Mouse (Mus musculus): Measurements from ENCODE around the gene Kntc1. TPM values are rescaled to one million over a fixed set of nuclear protein-coding genes. Genes with fewer than 3 reads are reported as not detected.
"Not testable (repeated sequence)": the region's sequence is repeated elsewhere in the genome, so short reads cannot be mapped to it uniquely, and the experiment has no call there.

The Kntc1 gene
- 45.3 and 46.4 TPM in 2 replicates for polyA plus RNA-seq (2016; fragmentation: Nextera tagmentation; extraction: Ambion mirVana)

DNA sequence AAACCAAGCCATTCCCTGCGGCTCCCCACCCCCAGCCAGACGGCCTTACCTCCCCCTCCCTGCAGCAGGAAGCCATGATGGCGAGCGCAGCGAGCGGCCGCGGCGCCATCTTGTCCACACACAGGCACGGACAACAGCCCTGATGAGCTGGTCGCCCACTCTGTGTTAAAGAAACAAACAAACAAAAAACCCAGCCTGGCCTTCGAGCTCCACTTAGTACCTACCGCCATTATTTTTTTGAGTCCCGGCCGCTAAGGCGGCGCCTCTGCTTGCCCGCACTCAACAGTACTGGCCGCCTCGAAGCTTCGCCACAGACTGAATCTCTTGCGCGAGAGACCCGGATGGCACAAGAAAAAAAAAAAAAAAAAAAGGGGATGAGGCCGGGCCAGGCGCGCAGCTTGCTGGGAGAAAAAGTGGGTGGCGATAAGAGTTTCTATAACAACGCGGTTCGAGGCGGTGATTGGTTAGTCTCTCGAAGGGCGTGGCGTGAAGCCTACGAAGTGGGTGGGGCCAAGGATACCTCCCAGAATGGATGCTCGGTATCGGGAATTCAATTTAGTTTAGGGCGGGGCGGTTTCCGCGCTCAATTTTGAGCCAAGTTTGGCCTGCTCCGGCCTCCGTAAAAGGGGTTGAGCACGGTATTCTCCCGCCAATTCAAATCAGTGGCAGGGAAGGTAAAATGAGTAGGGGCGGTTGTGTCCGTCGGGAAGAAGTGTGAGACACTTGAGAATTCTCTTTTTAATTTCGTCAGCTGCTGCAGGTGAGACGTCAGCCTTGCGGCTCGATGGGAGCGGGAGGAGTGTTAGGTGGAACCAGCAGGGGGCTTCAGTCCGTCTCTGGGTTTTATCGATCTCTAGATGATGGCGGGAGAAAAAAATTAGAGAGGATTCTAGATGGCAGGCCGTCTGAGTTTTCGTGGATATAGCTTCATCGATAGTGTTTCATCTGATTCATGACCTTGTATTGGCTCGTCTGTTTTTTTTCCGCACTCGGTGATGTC is at the start of gene Kntc1, which contains the start of gene Rsrc2:
Gene Kntc1 (plus strand): TSS at position 652 of the 1,000 bp plus-strand sequence.
Gene Rsrc2 (minus strand): TSS at position 350 of the 1,000 bp plus-strand sequence.
- Histone ChIP-seq H3K9me3 (no peaks in the 10 kb centered on the region), H3K4me3 (peak within 1 kb of the TSS; percentile 86), H3K36me3 (replicated peaks) (peaks cover 49% of the 10 kb centered on the region), H3K27ac (replicated peaks) (peak within 1 kb of the TSS; percentile 99), H3K4me1 (peaks cover 23% of the 10 kb centered on the region), H3K27me3 (replicated peaks; ENCODE audit: low read depth, poor library complexity, severe bottlenecking) (no peaks in the 10 kb centered on the region)
- under 1% methylated on average over 63 of the region's 63 CpGs for WGBS
- peak; percentile 98 for DNase-seq (ENCODE audit: low spot score)

GRCm38 (mm10) chr5:123700625-123701024 is 48.9 kb upstream of the Kntc1 start:
- H3K36me3 ChIP-seq (replicated peaks), result peaks cover 87% of the 10 kb centered on the region
- 85% methylated on average over 11 of the region's 11 CpGs for WGBS
- H3K4me1 ChIP-seq, result no peaks in the 10 kb centered on the region
- H3K4me3 ChIP-seq, result no peak overlapping the region
- H3K9me3 ChIP-seq, result no peaks in the 10 kb centered on the region
- no peaks in the 10 kb centered on the region for H3K27me3 ChIP-seq (replicated peaks; ENCODE audit: low read depth, poor library complexity, severe bottlenecking)
- H3K27ac ChIP-seq (replicated peaks), result no peak overlapping the region
- DNase-seq (ENCODE audit: low spot score), result no peak

GRCm38 (mm10) chr5:123708598-123708997 is 40.9 kb upstream of the Kntc1 start:
- 94% methylated on average over 12 of the region's 12 CpGs for WGBS
- peaks cover 100% of the 10 kb centered on the region for H3K36me3 ChIP-seq (replicated peaks)

DNA sequence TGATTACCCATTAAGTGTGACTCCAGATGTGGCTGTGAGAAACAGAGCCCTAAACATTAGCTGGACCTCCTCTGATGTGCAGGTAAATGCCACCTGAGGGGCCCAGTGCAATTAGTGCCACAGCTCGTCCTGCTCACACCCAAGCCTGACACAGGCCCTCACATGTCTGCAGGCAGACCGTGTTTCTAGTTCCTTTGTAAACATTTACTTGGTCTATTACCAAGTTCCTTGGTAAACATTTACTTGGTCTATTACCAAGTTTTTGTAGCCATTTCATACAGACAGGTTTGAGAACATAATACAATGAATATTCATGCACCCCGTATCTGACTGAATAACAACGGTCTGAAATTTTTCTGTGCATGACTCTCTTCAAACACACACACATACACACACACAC is 39.9 kb upstream of the Kntc1 start:
- 89% methylated on average over 4 of the region's 4 CpGs for WGBS
- H3K36me3 ChIP-seq (replicated peaks), result peaks cover 100% of the 10 kb centered on the region

More at GRCm38 (mm10) chr5:123708598-123708997, 40.9 kb upstream of the Kntc1 start:
- Histone ChIP-seq H3K4me1 (no peaks in the 10 kb centered on the region), H3K27ac (replicated peaks) (no peak overlapping the region), H3K27me3 (replicated peaks; ENCODE audit: low read depth, poor library complexity, severe bottlenecking) (no peaks in the 10 kb centered on the region), H3K9me3 (no peaks in the 10 kb centered on the region), H3K4me3 (no peak overlapping the region)
- no peak for DNase-seq (ENCODE audit: low spot score)

GRCm38 (mm10) chr5:123713782-123714181 is 35.7 kb upstream of the Kntc1 start:
- no peak for DNase-seq (ENCODE audit: low spot score)
- H3K4me1 ChIP-seq, result peaks cover 19% of the 10 kb centered on the region
- no peaks in the 10 kb centered on the region for H3K9me3 ChIP-seq
- no peak overlapping the region for H3K4me3 ChIP-seq
- H3K27me3 ChIP-seq (replicated peaks; ENCODE audit: low read depth, poor library complexity, severe bottlenecking), result no peaks in the 10 kb centered on the region
- 93% methylated on average over 6 of the region's 6 CpGs for WGBS
- no peak overlapping the region for H3K27ac ChIP-seq (replicated peaks)
- peaks cover 96% of the 10 kb centered on the region for H3K36me3 ChIP-seq (replicated peaks)

More for the DNA sequence above, 39.9 kb upstream of the Kntc1 start:
- Histone ChIP-seq H3K9me3 (no peaks in the 10 kb centered on the region), H3K27ac (replicated peaks) (no peak overlapping the region), H3K27me3 (replicated peaks; ENCODE audit: low read depth, poor library complexity, severe bottlenecking) (no peaks in the 10 kb centered on the region), H3K4me3 (no peak overlapping the region), H3K4me1 (no peaks in the 10 kb centered on the region)
- no peak for DNase-seq (ENCODE audit: low spot score)

DNA sequence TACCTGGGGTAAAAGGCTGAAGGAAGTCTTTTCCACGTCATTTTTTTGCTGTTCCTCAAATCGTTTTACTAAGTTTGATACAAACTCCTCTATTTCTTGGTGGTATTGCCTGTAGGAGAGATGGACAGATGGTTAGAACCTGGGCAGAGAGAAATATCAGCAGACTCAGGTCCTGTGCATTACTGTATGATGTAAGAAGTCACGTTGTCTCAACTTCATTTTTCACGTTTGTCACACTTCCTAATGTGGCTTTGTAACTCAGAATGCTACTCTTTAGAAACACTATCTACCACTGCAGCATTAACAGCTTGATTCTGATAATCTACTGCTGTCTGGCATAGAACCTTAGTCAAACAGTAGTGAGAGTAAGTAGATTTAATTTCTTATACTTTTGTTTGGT is 34.9 kb upstream of the Kntc1 start:
- no peak for DNase-seq (ENCODE audit: low spot score)
- H3K36me3 ChIP-seq (replicated peaks), result peaks cover 87% of the 10 kb centered on the region
- H3K4me1 ChIP-seq, result peaks cover 27% of the 10 kb centered on the region
- H3K27ac ChIP-seq (replicated peaks), result no peak overlapping the region
- H3K4me3 ChIP-seq, result no peak overlapping the region
- no peaks in the 10 kb centered on the region for H3K27me3 ChIP-seq (replicated peaks; ENCODE audit: low read depth, poor library complexity, severe bottlenecking)
- H3K9me3 ChIP-seq, result no peaks in the 10 kb centered on the region
- WGBS, result 90% methylated on average over 4 of the region's 4 CpGs

DNA sequence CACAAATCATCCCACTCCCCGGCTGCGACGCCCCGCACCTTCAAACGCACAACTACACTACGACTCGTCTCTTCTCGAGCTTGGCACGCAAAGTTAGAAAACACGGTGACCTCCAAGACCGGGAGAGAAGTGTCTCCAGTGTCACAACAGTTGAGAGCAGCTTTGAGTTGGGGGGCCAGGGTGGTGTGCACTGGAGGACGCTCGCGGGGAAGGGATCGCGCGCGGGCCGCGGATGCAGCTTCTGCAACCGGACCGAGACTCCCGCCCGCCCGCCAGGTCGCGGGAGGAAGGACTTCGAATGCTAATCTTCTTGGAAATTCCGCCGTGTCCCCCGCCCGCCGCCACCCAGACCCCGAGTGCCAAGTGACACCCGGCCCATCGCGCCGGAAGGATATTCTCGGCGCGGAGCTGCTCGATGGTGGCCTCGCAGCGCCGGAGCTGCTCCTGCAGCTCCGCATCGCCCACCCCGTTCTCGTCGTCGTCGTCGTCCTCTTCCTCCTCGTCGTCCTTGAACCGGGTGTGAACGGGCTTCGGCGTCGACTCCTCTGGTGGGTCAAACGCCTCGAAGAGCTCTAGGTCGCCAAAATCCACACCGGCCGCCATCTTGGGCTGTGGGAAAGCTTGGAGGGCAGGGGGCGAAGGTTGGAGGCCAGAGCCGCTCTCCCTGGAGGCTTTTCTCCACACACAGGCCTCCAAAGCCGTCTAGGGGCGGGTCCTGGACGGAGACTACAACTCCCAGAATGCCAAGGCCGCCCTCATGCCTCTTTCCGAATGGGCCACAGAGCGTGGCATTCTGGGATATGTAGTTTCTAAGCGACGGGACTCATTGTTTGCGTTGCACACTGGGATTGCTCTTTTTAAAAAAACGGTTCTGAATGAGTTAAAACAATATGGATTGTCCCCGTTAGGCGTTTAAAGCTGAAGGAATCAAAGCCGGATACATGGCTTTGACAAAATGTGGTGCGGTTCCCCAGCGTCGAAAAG is 28.9 kb upstream of the Kntc1 start, which contains the start of gene Zcchc8:
Gene Zcchc8 (minus strand): TSS at position 773 of the 984 bp plus-strand sequence.
- Histone ChIP-seq H3K36me3 (replicated peaks) (peaks cover 27% of the 10 kb centered on the region), H3K4me1 (peaks cover 33% of the 10 kb centered on the region), H3K9me3 (no peaks in the 10 kb centered on the region), H3K27me3 (replicated peaks; ENCODE audit: low read depth, poor library complexity, severe bottlenecking) (no peaks in the 10 kb centered on the region), H3K27ac (replicated peaks) (peak within 1 kb of the TSS; percentile 95), H3K4me3 (peak within 1 kb of the TSS; percentile 94)
- peak; percentile 97 for DNase-seq (ENCODE audit: low spot score)
- WGBS, result under 1% methylated on average over 83 of the region's 83 CpGs

- Histone ChIP-seq H3K4me1 (peaks cover 14% of the 10 kb centered on the region), H3K36me3 (replicated peaks) (peaks cover 19% of the 10 kb centered on the region)
- not testable (repeated sequence) for H3K4me3 ChIP-seq; H3K27ac ChIP-seq (replicated peaks); H3K9me3 ChIP-seq; H3K27me3 ChIP-seq (replicated peaks; ENCODE audit: low read depth, poor library complexity, severe bottlenecking); DNase-seq (ENCODE audit: low spot score)
- 91% methylated on average over 7 of the region's 7 CpGs for WGBS
These were observed 25.7 kb upstream of the Kntc1 start for GRCm38 (mm10) chr5:123723816-123724215.

GRCm38 (mm10) chr5:123730981-123731380 is 18.5 kb upstream of the Kntc1 start:
- 93% methylated on average over 2 of the region's 2 CpGs for WGBS
- Histone ChIP-seq H3K27me3 (replicated peaks; ENCODE audit: low read depth, poor library complexity, severe bottlenecking) (no peaks in the 10 kb centered on the region), H3K9me3 (no peaks in the 10 kb centered on the region), H3K36me3 (replicated peaks) (peaks cover 91% of the 10 kb centered on the region), H3K4me1 (no peaks in the 10 kb centered on the region), H3K4me3 (no peak overlapping the region), H3K27ac (replicated peaks) (no peak overlapping the region)
- DNase-seq (ENCODE audit: low spot score), result no peak

DNA sequence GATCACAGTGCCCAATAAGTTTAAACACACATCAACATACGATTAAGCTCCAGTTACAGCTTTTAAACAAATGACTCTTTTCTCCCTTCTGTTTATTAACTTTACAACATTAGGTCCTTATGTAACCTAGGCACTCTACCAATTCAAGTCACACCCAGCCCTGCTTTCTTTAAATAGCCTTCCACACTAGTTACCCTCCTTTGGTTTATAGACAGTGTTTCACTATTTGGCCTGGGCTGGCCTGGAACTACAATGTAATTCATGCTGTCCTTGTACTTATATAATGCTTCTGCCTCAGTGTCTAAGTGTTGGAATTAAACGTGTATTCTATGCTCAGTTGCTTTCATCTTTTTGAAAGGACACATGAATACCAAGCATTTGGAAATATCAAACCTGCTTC is 5.2 kb upstream of the Kntc1 start:
- DNase-seq (ENCODE audit: low spot score), result no peak
- H3K36me3 ChIP-seq (replicated peaks), result peaks cover 73% of the 10 kb centered on the region
- WGBS, result 91% methylated on average over 2 of the region's 2 CpGs
- H3K27me3 ChIP-seq (replicated peaks; ENCODE audit: low read depth, poor library complexity, severe bottlenecking), result no peaks in the 10 kb centered on the region
- H3K27ac ChIP-seq (replicated peaks), result no peak overlapping the region
- H3K4me1 ChIP-seq, result peaks cover 17% of the 10 kb centered on the region
- H3K9me3 ChIP-seq, result no peaks in the 10 kb centered on the region
- H3K4me3 ChIP-seq, result no peak overlapping the region

- H3K9me3 ChIP-seq, result no peaks in the 10 kb centered on the region
- DNase-seq (ENCODE audit: low spot score), result no peak
- H3K4me3 ChIP-seq, result peak overlapping the region; percentile 86
- no peak overlapping the region for H3K27ac ChIP-seq (replicated peaks)
- H3K4me1 ChIP-seq, result peaks cover 23% of the 10 kb centered on the region
- peaks cover 54% of the 10 kb centered on the region for H3K36me3 ChIP-seq (replicated peaks)
- H3K27me3 ChIP-seq (replicated peaks; ENCODE audit: low read depth, poor library complexity, severe bottlenecking), result no peaks in the 10 kb centered on the region
These were observed 3.3 kb upstream of the Kntc1 start for GRCm38 (mm10) chr5:123746253-123746652.

DNA sequence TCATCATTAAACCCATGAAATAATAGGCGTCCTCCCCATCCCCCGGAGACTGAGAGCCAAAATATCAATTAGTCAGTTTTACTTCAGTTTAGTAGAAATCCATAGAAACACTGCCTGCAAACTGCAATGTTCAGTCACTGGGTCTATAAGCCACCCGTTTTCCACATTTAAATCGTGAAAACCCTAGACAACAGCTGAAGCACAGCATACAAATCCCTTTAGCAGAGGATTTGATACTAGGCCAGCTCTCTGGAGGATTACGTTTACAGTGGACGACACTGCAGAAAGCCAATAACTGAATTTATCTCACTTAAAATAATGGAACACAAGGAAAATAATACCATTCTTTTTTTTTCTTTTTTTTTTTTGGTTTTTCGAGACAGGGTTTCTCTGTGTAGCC is 1.9 kb upstream of the Kntc1 start:
- Histone ChIP-seq H3K4me3 (peak overlapping the region; percentile 86), H3K27ac (replicated peaks) (no peak overlapping the region), H3K27me3 (replicated peaks; ENCODE audit: low read depth, poor library complexity, severe bottlenecking) (no peaks in the 10 kb centered on the region), H3K4me1 (peaks cover 23% of the 10 kb centered on the region), H3K36me3 (replicated peaks) (peaks cover 51% of the 10 kb centered on the region), H3K9me3 (no peaks in the 10 kb centered on the region)
- DNase-seq (ENCODE audit: low spot score), result no peak
- WGBS, result 41% methylated on average over 7 of the region's 7 CpGs
